Mouse (Mus musculus) frontal cortex, postnatal 14 days (tissue): ENCODE measurements around the gene Cnst.

Experiments used
- DNase-seq, 2 experiments: peaks; one replicate each; pipeline ENCODE4 v3.0.0; 2022; ENCODE audit warnings: low spot score in 2 of 2

Cnst gene

DNA sequence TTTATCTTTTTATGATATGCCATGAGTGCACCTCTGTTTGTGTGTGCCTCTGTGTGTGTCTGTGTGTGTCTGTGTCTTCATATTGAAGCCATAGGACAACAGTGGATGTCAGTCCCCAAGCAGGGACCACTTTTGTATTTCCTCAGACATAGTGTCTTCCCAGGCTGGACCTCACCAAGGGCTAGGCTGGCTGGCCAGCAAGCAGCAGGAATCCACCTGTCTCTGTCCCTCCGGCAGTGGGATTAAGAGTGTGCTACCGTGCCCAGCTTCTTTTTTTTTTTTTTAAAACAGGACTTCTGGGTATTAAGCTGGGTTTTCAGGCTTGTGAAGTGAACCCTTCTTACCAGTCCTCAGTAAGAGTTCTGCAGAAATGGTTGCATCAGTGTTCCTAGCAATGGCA, 46.0 kb downstream of the Cnst start:
- no peak for DNase-seq

DNA sequence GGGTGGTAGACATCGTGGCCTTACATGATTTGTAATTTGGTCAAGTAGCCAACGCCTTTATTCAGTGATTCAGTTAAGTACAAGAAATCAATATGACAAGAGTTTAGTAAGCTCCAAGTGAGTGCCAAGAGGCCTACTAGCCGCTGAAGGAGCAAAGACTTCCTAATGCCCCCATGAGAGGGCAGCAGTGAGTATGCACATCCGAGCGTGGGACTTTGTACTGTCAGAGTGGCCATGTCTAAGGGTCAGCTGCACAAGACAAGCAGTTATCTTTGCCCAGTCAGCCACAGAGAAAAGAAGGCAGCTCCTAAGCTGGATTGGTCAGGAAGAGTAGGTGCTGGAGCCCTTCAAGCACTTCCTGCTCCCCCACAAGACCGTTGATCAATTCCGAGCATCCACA, 46.8 kb downstream of the Cnst start:
- DNase-seq = no peak

DNA sequence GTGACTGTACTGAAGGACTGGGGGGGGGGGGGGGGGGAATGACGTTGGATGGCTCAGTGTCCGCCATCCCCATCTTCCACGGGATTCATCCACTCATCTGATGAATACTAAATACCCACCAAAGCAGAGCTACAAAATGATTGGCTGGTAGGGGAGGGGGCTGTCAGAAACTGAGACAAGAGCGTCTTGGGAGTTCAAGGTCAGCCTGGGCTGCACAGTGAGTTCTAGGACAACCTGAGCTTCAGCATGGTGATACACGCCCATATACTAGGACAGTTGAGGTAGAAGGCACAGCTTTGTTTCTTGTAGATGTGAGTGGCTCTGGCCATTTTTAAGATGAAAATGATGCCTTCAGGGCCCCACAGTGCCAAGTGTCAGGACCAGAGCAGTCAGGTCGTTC, 52.2 kb downstream of the Cnst start:
- DNase-seq = no peak

DNA sequence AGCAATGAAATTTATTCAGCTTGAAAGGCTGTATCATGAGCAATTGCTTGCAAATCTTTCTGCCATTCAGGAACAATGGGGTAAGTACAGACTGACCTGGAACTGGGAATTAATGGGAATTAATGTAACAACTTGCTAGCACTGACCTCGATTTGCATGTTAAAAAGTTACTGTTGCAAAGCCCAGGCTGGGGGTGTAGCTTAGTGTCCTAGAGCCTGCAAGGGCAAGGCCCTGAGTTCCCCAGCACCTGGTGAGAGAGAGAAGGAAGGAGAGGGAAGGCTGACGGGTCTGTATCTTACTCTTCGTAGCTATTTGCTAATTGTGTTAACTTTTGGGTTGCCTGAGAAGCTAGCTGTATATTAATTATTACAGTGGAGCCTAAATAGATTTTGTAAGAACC, 58.4 kb downstream of the Cnst start:
- DNase-seq = no peak

DNA sequence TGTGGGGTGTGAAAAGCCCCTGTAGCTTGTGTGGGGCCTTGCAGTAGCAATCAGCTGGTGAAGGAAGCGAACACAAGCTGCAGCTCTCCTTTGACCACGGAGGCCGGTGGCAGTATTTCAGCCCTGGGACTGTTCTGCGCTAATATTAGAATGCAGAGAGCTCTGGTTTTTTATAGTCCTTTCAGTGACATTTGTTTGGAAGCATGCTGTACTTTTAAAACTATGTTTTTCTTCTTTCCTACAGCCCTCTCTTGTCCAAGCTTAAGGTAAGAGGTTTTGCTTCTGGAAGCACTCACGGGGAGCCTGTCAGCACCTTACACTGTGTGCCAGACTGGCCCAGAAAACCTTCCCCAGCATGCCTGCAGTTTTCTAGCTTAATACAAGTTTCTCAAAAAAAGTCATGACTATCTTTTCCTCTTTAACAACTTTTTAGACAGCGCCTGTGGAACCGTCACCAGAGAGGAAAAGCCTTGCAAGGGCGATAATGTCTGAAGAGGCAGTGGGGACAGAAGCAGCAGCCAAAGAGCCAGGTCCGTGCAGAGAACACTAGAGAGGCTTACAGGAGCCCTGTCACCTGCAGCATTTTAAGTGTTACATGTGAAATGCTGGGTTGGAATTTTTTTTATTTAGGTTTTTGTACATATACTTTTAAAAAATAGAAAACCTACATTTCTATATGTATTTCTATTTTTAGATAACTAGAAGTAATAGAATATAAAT, 60.0 kb downstream of the Cnst start:
- DNase-seq = no peak

DNA sequence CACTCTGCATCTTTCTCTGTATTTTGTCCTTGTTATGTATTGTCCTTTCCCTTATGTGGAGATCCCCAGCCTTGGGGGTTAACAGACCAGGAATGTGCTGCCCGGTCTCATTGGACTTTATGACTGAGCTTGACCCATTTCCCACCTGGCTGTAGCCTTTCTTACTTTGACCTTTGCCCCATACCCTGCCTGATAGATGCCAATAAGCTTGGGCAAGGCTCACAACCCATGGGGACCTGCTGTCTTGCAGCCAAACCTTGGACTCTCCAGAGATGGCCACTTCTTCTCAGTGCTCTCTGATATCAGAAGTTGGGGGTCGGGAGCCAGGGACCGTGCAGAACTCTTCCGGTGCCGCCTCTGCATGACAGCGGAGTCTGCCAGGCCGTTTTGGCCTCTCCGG, 62.4 kb downstream of the Cnst start:
- no peak for DNase-seq

DNA sequence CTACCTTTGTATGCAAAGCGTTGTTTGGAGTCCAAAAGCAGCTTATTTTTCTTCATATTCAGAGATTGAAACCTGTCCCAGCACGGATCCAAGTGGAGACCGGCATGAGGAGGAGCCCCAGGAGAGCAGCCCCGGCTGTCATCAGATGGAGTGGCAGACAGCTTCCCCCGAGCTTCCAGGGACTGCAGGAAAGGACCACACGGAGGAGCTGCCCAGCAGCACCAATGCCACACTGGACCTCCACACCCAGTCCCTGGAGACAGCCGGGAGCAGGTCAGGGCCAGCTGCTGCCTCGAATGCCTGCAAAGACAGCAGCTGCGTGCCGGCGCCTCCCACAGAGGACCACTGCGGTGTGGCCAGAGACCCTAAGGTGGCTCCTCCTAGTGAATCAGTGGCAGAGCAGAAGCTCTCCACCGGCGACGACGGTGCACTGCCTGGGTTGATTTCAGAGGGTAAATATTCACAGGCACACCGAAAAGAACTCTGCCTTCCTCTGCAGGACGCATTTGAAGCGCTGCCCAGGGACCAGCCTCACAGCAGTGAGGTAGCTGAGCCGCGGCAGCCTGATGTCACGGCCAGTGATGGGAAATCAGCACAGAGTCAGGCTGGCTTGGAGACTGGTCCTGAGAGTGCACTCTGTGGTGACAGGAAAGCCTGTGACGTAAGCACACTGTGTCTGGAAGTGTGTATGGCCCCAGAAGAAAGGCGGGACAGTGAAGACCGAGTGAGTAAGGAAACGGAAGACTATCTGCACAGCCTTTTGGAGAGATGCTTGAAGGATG, 63.7 kb downstream of the Cnst start:
- DNase-seq = no peak

DNA sequence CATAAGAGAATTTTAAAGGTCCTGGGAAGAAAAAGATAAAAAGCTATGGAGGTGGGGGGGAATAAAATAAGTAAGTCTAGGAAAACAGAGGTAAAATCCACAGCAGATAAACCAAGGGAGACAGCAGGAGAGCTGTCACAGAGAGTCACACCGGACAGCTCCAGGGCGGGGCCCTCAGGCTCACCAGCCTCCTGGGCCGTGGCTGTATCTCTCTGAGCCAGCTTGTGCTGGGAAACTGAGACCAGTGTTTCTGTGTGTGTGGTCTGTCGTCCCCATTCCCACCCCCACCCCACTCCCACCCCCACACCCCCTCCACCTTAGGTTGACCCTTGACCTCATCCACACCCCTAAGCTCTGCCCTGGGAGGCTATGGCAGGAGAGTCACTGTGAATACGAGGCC, 65.0 kb downstream of the Cnst start:
- no peak for DNase-seq

DNA sequence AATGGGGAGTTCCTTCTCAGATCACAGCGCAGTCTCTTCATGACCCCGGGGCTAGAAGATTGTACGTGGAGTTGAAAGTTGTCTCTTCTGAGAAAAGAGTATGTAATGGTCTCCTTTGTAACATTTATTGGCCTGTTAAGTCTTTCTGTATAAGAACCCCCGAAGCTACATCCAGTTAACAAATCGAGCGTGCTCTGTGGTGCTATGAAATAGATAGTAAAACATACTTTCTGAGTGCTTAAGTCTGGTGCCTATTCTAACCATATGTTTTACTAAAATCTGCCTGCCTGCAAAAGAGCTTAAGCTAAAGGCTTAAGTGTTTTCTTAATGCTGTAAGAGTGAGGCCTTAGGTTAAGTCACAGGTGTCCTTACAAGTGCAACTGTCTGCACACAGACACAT, 66.2 kb downstream of the Cnst start:
- no peak for DNase-seq

DNA sequence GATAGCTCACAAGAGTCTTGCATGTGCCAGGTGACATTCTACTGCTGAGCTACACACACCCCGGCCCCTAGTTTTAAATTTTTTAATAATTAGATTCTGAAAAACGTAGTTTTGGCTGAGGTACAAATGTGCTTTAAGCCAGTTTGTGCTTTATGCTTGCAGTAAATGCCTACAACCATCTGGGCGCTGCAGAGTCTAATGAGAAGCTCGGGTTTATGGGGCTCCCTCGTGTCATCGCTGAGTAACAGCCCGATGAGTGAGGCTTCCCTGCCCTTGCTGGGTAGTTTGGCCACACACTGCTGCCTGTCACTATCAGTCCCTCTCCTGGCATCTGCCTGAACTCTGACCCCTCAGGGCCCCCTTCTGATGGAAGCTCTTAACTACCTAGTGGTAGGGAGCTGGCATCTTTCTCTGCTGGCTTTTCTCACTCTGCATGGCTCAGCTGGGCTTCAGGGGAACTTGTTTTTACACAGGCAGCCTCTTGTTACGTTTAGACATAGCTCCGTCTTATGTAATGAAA, 66.9 kb downstream of the Cnst start:
- no peak for DNase-seq

DNA sequence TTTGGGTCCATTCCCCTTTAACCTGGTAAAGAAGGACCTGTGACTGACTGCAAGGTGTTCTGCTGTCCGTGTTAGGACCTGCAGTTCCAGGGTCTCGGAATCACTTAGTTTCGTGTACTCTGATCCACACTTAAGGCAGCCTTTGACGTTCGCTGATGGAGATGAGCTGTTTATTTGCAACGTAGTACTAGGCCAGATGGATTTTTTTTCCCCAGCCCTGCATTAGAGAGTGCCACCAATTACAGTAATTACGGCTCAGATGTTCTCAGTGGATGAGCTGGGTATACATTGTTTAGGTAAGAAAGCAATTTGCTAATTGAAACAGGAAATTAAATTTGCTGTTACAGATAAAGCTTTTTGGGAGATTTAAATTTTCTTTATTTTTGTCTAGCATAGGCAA, 71.3 kb downstream of the Cnst start:
- no peak for DNase-seq

DNA sequence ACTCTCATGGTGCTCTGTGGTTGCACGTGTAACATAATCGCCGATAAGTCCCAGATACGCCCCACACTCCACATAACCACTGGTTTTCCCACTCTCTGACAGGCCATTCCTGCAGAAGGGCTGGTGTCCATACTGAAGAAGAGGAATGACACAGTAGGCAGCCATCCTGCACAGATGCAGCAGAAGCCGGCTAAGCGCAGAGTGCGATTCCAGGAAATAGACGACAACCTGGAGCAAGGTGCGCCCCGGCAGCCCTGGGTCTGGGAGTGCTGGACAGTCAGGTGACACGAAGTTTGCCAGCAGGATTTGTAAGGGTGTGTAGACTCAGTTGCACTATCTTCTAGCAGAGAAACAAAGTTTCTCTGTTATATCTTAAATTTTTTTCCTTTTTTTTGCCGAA, 76.5 kb downstream of the Cnst start:
- no peak for DNase-seq

DNA sequence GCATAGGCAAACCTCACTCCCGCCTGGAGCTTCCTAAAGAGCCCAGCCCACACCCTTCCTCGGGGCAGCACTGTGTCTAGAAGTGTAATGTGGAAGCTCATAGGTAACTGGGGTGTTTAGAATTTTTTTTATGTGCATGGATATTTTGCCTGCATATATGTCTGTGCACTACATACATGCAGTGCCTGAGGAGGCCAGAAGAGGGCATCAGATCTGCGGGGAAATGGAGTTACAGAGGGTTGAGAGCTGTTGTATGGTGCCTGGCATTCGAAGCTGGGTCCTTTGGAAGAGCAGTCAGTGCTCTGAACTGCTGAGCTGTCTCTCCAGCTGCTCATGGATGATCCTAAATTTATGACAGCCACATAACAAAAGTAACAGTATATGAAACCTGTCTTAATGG, 77.5 kb downstream of the Cnst start:
- DNase-seq = peak in 1 of 2 experiments; percentile 37

DNA sequence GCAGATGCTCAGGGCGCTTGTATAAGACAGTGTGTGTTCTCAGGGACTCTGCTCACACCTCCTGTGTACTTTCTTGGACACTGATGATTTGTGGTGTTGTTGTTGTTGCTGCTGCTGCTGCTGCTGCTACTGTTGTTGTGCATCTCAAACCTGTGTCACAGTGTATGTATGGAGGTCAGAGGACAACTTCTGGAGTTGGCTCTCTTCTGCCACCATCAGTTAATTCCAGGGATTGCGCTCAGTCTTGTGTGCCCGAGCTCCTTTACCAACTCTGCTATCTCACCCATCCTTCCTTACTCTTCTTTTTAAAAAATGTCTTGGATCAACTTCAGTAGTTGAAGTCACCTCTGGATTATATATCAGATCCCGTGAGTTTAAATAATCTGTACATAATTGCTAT, 78.2 kb downstream of the Cnst start:
- DNase-seq = peak in 1 of 2 experiments; percentile 38

DNA sequence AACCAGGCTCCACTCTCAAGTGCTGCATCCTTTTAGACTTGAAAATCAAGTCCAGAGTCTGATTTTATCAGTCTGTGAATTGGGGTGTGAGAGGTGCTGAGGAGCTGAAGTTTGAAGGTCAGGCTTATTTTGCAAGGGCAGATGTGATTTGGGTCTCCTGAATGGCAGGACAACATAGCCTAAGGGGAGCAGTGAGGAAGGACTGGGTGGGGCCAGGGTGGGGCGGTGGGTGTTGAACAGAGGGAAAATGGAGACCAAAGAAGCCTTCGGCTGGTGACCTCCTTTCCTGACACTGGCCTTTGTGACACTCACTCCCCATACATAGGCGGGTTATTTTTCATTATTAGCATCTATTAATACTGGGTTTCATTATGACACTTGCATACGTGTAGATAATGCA, 81.7 kb downstream of the Cnst start:
- no peak for DNase-seq

DNA sequence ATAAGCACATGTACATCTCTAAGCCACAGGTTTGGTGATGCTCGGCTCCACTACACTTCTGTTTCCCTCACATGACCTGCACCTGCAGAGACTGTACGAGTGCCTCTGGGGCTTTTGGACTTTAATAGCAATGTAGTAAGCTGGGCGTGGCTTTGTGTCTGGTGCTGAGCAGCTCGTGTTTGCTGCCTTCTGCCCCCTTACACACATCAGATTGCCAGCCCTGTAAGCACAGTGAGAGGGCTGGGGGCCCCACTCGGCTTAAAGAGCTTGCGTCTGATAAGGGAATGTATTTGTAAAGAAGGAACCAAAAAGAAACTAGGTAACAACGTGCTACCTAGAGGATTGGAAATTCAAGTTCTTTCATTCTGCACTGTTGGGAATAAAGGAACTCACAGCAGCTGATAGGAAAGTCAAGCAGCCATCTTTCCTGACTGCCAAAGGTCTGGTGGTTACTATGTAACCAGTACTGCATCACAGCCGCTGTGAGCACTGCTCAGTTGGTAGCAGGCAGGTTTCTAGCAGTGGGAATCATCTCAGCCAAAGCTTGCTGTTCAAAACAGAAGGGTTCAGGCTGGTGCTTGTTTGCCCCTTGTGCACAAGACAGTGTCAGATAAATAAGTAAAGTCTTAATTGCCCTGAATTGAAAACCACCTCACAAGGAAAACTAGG, 82.4 kb downstream of the Cnst start:
- no peak for DNase-seq

DNA sequence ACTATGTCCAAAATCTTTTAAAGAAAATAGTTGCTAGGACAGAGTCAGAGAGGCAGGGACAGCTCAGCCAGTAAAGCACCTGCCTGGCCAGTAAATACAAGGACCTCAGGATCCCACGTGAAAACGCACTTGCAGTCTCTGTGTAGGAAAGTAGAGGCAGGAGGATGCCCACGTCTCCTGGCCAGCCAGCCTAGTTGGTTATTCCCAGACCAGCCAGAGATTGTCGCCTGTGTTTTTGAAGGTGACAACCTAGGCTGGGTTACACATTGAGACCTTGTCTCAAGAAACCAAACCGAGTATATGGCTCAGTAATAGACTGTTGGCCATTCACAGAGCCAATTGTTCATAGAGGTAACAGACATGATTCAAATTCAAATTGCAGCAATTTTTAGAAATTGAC, 83.1 kb downstream of the Cnst start:
- no peak for DNase-seq

DNA sequence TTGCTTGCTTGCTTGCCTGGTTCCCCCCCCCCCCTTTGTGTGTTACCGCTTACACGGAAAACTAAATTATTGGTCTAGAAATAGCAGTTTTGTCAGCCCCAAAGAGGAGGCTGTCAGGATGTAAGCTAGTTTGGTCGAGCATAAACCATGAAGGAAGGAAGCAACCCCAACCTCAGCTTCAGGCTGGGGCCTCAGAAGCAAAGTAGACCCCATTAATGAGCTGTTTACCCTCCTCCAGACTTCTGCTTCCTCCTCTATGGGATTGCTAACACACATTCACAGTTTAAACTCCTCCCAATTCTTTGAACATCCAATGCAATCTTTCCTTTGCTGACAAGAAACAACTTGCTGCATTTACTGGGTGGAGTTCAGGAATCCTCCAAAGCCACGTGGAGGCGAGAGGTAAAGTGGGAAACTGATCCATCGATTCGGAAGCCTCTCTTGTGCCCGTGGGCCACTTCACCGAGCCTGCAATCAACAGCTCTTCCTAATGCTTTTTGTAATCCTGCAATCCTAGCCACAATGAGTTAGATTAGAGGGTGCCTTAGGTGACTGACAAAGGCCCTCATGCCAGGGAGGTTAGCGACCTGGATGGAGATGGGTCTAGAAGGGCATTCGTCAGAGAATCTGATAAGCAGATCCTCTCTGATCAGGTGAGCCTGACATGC, 86.7 kb downstream of the Cnst start:
- no peak for DNase-seq

DNA sequence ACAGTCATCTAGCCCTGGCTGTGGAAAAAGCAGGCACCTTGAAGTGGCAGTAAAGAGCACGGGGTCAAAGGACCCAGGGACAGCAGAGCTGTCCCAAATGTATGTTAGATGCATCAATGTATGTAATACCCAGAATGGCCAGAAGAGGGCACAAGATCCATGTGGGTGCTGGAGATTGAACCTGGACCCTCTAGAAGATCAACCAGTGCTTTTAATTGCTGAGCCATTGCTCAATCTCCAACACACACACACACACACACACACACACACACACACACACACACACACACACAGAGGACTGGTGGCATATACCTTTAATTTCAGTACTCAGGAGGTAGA, 87.2 kb downstream of the Cnst start:
- DNase-seq = no peak

DNA sequence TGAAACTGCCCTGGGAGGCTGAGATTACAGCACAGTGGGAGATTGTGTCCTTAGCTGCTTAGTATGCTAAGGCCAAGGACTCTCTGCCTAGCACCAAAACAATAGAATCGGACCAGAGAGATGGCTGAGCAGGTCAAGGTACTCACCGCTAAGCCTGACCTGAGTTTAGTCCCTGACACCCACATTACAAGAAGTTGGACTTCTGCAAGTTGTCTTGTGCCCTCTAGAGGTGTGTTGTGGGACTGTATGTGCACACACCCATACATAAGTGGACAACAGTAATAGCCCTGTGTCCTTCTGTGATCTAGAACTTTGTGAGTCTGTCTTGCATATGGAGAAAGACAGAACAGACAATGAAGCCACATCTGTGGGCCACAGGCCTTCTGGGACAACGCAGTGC, 88.0 kb downstream of the Cnst start:
- no peak for DNase-seq

DNA sequence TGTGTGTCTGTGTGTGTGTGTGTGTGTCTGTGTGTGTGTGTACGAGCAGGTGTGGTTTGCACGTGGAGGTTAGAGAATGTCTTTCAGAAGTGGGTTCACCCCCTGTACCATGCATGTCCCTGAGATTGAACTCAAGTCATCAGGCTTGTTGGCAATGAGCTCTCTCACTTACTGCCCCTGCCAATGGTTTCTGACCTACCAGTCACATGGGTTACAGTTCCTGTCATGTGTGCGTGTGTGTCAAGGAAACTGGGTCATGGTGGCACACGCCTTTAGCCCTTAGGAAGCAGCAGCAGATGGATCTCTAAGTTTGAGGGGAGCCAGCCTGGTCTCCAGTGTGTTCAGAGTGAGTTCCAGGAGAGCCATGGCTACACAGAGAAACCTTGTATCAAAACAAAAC, 96.6 kb downstream of the Cnst start:
- no peak for DNase-seq

DNA sequence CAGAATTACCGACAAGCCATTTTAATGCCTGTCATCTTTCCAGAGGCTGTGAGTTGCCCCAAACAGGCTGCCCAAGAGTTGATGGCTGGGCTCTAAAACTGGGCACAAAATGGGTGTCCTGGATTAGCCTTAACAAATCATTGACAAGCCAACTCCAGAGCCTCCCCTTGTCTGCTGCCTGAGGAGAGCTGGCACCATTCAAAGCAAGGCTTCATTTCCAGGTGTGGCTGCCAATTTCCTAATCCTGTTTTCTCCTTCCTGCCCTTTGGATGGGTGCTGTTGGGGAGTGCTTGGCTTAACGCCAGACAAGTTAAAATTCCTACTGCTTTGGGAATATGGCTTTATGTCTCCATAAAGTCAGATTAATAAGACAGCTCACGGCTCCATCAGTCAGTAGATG, 98.0 kb downstream of the Cnst start:
- DNase-seq = no peak
